Mouse (Mus musculus) cerebellum, adult 2 months (tissue): Measurements from ENCODE around the gene Smg6.

Experiments used
- CTCF ChIP-seq: fragments of 200-500 bp; IDR thresholded peaks from 2 replicates; pipeline ENCODE4 v1.5.1; 2011; ENCODE audit warnings: low read depth, mild to moderate bottlenecking, control low read depth, low read length, moderate library complexity, borderline replicate concordance; ENCODE audit not compliant: insufficient read depth
- POLR2A ChIP-seq: fragments of 200-500 bp; IDR thresholded peaks from 2 replicates; pipeline ENCODE4 v1.6.1; 2011; ENCODE audit warnings: low read length, control low read depth, borderline replicate concordance; ENCODE audit not compliant: insufficient read depth

- no peak for TF ChIP-seq CTCF
- no peak for TF ChIP-seq POLR2A
Observed at GRCm38 (mm10) chr11:74992427-74992987, 66.9 kb downstream of the Smg6 start.
